Mouse (Mus musculus): Measurements from ENCODE around the gene Nop9. TPM values are rescaled to one million over a fixed set of nuclear protein-coding genes. Genes with fewer than 3 reads are reported as not detected.

Nop9 gene
- polyA plus RNA-seq, 1 experiment from 2014 or later, result 70.6 TPM

DNA sequence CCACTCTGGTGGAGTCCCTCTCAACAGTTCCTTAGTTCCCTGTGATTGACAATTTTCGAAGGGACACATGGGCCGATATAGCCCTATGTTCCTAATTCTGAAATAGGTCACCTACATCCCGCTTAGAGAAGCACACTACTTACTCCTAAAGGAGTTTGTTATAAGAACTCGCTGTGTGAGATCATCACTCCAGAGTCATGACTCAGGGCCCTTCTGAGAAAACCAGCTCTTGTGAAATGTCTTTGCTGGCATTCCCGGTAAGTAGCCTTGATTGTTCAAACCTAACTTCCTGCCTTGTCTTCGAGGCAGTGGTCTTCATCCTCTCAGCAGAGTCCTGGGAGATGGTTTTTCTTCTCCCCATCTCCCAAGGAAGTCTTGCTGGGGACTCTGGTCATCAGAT lies 23.1 kb downstream of the Nop9 start:
- Histone ChIP-seq H3K36me3 (ENCODE audit: control insufficient read depth, insufficient read depth, low read length) (no peaks in the 10 kb centered on the region), H3K27me3 (replicated peaks; ENCODE audit: control insufficient read depth, insufficient read depth, low read length) (peaks cover 25% of the 10 kb centered on the region), H3K4me2 (peak overlapping the region; percentile 74; the same call in 1 of the 2 replicates), H3K9me3 (ENCODE audit: control insufficient read depth, low read length) (no peaks in the 10 kb centered on the region), H3K27ac (ENCODE audit: low read depth, low read length) (no peak overlapping the region), H3K4me1 (replicated peaks; ENCODE audit: control insufficient read depth, insufficient read depth, low read length) (peaks cover 19% of the 10 kb centered on the region), H3K9ac (ENCODE audit: low read depth, low read length) (no peak overlapping the region), H3K4me3 (ENCODE audit: low read depth, low read length) (no peak overlapping the region)
- WGBS, result 79% methylated on average over 6 of the region's 6 CpGs
- no peak for ATAC-seq (replicated peaks; ENCODE audit: low FRiP score)
- DNase-seq (ENCODE audit: low spot score), result no peak

DNA sequence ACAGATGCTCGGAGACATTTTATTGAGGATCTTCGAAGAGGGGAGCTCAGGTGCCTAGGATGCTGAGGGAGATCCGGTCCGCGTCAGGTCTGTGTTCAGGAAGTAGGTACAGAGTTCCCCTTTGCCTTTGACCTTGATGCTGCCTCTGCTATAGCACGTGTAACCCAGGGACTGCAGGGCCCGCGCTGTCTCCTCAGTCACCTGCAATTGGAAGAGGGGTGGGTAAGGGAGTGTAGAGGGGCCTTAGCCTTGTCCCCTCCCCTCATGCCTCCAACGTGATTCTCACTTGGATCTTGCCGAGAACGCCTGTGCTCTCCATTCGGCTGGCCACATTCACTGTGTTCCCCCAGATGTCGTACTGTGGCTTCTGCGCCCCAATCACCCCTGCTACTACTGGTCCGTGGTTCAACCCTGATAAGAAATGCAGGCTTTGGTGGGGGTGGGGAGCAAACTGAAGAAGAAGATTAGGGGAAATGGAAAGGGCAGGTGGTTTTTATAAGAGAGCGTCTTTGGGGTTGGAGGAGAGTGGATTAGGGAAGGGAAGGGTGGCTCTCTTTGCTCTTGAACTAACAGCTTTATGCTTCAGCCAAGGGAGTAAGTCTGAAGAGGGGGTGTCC lies 23.7 kb downstream of the Nop9 start:
- Histone ChIP-seq H3K27ac (ENCODE audit: low read depth, low read length) (peak overlapping the region; percentile 41), H3K4me2 (peak overlapping the region; percentile 46), H3K9me3 (ENCODE audit: control insufficient read depth, low read length) (no peaks in the 10 kb centered on the region), H3K4me3 (ENCODE audit: low read depth, low read length) (0 out of 2 replicates have a peak overlapping the region, but pooled peaks have one; percentile 1), H3K9ac (ENCODE audit: low read depth, low read length) (peak overlapping the region; percentile 35; the same call in 1 of the 2 replicates), H3K27me3 (replicated peaks; ENCODE audit: control insufficient read depth, insufficient read depth, low read length) (peaks cover 26% of the 10 kb centered on the region), H3K4me1 (replicated peaks; ENCODE audit: control insufficient read depth, insufficient read depth, low read length) (peaks cover 19% of the 10 kb centered on the region), H3K36me3 (ENCODE audit: control insufficient read depth, insufficient read depth, low read length) (no peaks in the 10 kb centered on the region)
- DNase-seq (ENCODE audit: low spot score), result no peak
- ATAC-seq (replicated peaks; ENCODE audit: low FRiP score), result peak; percentile 79
- WGBS, result 45% methylated on average over 16 of the region's 16 CpGs

DNA sequence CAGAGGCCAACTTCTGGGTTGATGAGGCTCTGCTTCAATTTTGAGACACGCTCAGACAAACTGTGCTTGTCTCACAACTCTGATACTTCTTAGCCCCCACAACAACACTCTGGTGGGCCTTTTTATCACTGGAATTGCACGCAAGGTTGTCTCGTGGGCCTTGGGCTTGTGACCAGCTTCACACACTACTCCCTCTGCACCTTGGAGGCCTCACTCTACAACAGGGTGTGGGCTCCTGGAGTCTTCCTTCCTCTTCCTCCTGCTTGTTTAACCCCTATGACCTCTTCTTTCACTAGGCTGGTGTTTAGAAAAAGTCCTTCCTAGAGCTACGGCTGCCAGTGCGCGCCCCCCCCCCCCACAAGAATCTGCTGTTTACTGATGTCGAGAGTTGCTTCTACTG lies 31.2 kb downstream of the Nop9 start:
- Histone ChIP-seq H3K27me3 (replicated peaks; ENCODE audit: control insufficient read depth, insufficient read depth, low read length) (peaks cover 11% of the 10 kb centered on the region), H3K4me3 (ENCODE audit: low read depth, low read length) (no peak overlapping the region), H3K27ac (ENCODE audit: low read depth, low read length) (no peak overlapping the region), H3K9ac (ENCODE audit: low read depth, low read length) (no peak overlapping the region), H3K4me1 (replicated peaks; ENCODE audit: control insufficient read depth, insufficient read depth, low read length) (peaks cover 9% of the 10 kb centered on the region), H3K36me3 (ENCODE audit: control insufficient read depth, insufficient read depth, low read length) (no peaks in the 10 kb centered on the region), H3K4me2 (no peak overlapping the region), H3K9me3 (ENCODE audit: control insufficient read depth, low read length) (no peaks in the 10 kb centered on the region)
- DNase-seq (ENCODE audit: low spot score) (no peak), ATAC-seq (replicated peaks; ENCODE audit: low FRiP score) (no peak)
- WGBS, result 55% methylated on average over 7 of the region's 7 CpGs

DNA sequence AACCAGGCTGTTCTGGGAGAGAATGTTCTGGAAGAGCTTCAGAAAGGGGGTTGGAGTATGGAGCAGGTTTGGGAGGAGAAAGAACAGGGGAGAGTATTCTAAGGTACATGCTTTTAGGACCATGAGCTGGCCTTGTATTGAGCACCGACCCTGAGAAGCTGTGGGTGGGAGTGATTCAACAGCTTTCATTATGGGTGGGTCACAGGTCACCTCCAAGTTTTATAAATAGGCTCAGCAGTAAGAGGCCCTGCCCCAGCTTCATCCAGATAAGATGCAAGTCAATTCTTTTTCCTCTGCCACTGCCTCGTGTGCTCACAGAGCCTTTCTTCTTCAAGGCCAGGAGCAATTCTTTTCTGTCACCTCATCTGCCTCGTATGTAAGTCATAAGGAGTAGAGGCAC lies 31.7 kb downstream of the Nop9 start:
- WGBS, result 31% methylated on average over 3 of the region's 3 CpGs
- no peak overlapping the region for H3K27ac ChIP-seq (ENCODE audit: low read depth, low read length)
- no peak overlapping the region for H3K4me3 ChIP-seq (ENCODE audit: low read depth, low read length)
- H3K4me1 ChIP-seq (replicated peaks; ENCODE audit: control insufficient read depth, insufficient read depth, low read length), result peaks cover 11% of the 10 kb centered on the region
- H3K9ac ChIP-seq (ENCODE audit: low read depth, low read length), result no peak overlapping the region
- no peak for DNase-seq (ENCODE audit: low spot score)
- no peak overlapping the region for H3K4me2 ChIP-seq
- H3K27me3 ChIP-seq (replicated peaks; ENCODE audit: control insufficient read depth, insufficient read depth, low read length), result peaks cover 15% of the 10 kb centered on the region
- no peaks in the 10 kb centered on the region for H3K36me3 ChIP-seq (ENCODE audit: control insufficient read depth, insufficient read depth, low read length)
- H3K9me3 ChIP-seq (ENCODE audit: control insufficient read depth, low read length), result no peaks in the 10 kb centered on the region
- ATAC-seq (replicated peaks; ENCODE audit: low FRiP score), result no peak

DNA sequence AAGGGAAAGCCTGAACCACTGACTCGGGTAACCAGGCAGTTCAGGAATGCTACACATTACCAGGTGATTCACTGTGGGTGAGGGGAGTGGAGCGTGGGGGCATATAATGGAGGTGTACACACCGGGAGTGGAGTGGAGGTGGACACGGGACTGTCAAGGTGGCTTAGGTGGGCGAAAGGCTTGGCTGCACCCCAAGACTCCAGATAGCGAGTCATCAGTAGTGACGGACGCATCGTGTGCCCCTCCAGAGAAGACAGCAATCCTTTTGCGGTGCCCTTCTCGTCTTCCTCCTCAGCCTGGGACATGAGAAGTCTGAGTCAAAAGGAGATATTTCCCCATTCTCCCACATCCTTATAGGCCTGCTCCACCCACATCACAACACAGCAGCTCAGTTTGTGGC lies 32.3 kb downstream of the Nop9 start:
- no peak overlapping the region for H3K9ac ChIP-seq (ENCODE audit: low read depth, low read length)
- H3K36me3 ChIP-seq (ENCODE audit: control insufficient read depth, insufficient read depth, low read length), result no peaks in the 10 kb centered on the region
- H3K4me3 ChIP-seq (ENCODE audit: low read depth, low read length), result no peak overlapping the region
- peaks cover 11% of the 10 kb centered on the region for H3K4me1 ChIP-seq (replicated peaks; ENCODE audit: control insufficient read depth, insufficient read depth, low read length)
- no peak overlapping the region for H3K4me2 ChIP-seq
- ATAC-seq (replicated peaks; ENCODE audit: low FRiP score) (no peak), DNase-seq (ENCODE audit: low spot score) (no peak)
- whole genome bisulfite sequencing, result 88% methylated on average over 11 of the region's 11 CpGs
- peaks cover 18% of the 10 kb centered on the region for H3K27me3 ChIP-seq (replicated peaks; ENCODE audit: control insufficient read depth, insufficient read depth, low read length)
- H3K27ac ChIP-seq (ENCODE audit: low read depth, low read length), result no peak overlapping the region
- no peaks in the 10 kb centered on the region for H3K9me3 ChIP-seq (ENCODE audit: control insufficient read depth, low read length)

DNA sequence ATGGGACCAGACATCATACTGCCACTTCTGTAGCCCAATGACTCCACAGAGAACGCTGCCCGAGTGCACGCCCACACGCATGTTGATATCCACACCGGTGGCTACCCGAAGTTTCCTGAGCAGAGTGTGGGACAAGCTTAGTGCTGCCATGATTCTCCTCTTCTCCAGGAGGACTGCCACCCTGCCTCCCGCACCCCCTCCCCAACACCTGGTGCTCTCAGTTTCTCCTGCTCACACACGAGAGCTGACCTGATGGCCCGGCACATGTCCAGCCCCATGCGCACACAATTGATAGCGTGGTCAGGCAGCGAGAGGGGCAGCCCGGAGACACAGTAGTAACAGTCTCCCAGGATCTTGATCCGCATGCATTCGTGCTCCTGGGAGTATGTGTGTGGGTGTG lies 33.2 kb downstream of the Nop9 start:
- 85% methylated on average over 15 of the region's 15 CpGs for WGBS
- Histone ChIP-seq H3K27me3 (replicated peaks; ENCODE audit: control insufficient read depth, insufficient read depth, low read length) (peaks cover 24% of the 10 kb centered on the region), H3K4me1 (replicated peaks; ENCODE audit: control insufficient read depth, insufficient read depth, low read length) (peaks cover 11% of the 10 kb centered on the region), H3K36me3 (ENCODE audit: control insufficient read depth, insufficient read depth, low read length) (no peaks in the 10 kb centered on the region), H3K27ac (ENCODE audit: low read depth, low read length) (no peak overlapping the region), H3K4me2 (no peak overlapping the region), H3K9ac (ENCODE audit: low read depth, low read length) (no peak overlapping the region), H3K4me3 (ENCODE audit: low read depth, low read length) (no peak overlapping the region), H3K9me3 (ENCODE audit: control insufficient read depth, low read length) (no peaks in the 10 kb centered on the region)
- no peak for ATAC-seq (replicated peaks; ENCODE audit: low FRiP score)
- no peak for DNase-seq (ENCODE audit: low spot score)

DNA sequence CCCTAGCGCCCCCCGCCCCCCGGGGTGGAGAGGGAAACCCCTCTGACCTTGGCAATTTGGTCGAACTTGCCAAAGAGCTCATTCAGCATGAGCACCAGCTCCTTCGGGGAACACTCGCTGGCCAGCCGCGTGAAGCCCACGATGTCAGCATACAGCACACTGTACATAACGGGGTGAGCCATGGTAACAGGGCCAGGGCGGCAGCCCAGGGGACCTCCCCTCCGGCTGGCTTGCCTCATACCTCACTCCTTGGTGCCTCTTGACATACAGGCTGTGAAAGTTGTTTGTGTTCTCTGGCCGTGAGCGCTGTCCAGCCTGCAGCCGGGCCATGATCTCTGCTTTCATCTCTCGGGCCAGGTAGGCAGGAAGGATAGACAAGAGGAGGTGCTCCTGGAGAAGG lies 34.2 kb downstream of the Nop9 start:
- DNase-seq (ENCODE audit: low spot score), result no peak
- no peaks in the 10 kb centered on the region for H3K9me3 ChIP-seq (ENCODE audit: control insufficient read depth, low read length)
- no peak overlapping the region for H3K4me2 ChIP-seq
- H3K4me1 ChIP-seq (replicated peaks; ENCODE audit: control insufficient read depth, insufficient read depth, low read length), result peaks cover 11% of the 10 kb centered on the region
- no peak overlapping the region for H3K4me3 ChIP-seq (ENCODE audit: low read depth, low read length)
- H3K9ac ChIP-seq (ENCODE audit: low read depth, low read length), result no peak overlapping the region
- ATAC-seq (replicated peaks; ENCODE audit: low FRiP score), result no peak
- H3K36me3 ChIP-seq (ENCODE audit: control insufficient read depth, insufficient read depth, low read length), result no peaks in the 10 kb centered on the region
- WGBS, result 63% methylated on average over 16 of the region's 16 CpGs
- no peak overlapping the region for H3K27ac ChIP-seq (ENCODE audit: low read depth, low read length)
- peaks cover 33% of the 10 kb centered on the region for H3K27me3 ChIP-seq (replicated peaks; ENCODE audit: control insufficient read depth, insufficient read depth, low read length)

DNA sequence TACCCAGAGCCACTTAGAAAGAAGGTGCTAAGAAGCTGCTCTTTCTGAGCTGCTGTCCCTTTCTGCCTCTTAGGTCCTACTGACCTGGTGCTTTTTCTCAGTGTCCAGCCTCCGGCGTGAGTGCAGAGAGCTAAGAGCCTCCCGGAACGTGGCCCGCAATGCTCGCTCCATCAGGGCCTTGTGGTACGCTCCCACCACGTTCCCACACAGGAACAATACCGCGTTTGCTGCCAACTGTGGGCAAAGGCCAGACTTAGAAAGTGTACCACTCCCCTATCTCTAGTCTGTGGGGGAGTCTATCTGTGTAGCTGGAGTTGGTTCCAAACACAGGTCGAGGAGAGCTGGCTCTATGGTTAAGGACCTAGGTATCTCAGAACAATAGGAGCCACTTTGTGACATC lies 35.2 kb downstream of the Nop9 start:
- Histone ChIP-seq H3K9ac (ENCODE audit: low read depth, low read length) (no peak overlapping the region), H3K27ac (ENCODE audit: low read depth, low read length) (no peak overlapping the region), H3K4me1 (replicated peaks; ENCODE audit: control insufficient read depth, insufficient read depth, low read length) (peaks cover 11% of the 10 kb centered on the region), H3K27me3 (replicated peaks; ENCODE audit: control insufficient read depth, insufficient read depth, low read length) (peaks cover 36% of the 10 kb centered on the region), H3K9me3 (ENCODE audit: control insufficient read depth, low read length) (no peaks in the 10 kb centered on the region), H3K4me3 (ENCODE audit: low read depth, low read length) (no peak overlapping the region), H3K4me2 (peak overlapping the region; percentile 11; the same call in 1 of the 2 replicates), H3K36me3 (ENCODE audit: control insufficient read depth, insufficient read depth, low read length) (no peaks in the 10 kb centered on the region)
- 79% methylated on average over 11 of the region's 11 CpGs for WGBS
- ATAC-seq (replicated peaks; ENCODE audit: low FRiP score) (no peak), DNase-seq (ENCODE audit: low spot score) (no peak)

DNA sequence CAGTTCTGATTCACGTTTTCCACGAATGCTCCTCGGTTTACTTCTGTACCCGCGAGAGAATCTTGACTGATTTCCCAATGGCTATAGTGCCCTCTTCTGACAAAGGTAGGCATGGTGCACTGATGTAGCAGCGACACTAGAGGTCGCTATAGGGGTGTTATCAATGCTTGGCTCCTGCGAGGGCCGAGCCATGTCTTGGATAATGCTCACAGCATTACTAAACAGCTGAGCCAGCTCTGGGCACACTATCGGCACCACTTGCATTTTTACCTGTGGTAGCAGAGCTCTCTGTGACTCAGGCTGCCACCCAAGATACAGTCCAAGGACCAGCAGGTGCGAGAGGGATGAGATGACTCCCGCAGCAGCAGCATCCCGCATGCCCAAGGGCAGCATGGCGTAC lies 35.8 kb downstream of the Nop9 start:
- ATAC-seq (replicated peaks; ENCODE audit: low FRiP score), result 0 out of 2 replicates have a peak, but pooled peaks have one; percentile 56
- peak overlapping the region; percentile 31; the same call in 1 of the 2 replicates for H3K4me2 ChIP-seq
- peaks cover 40% of the 10 kb centered on the region for H3K27me3 ChIP-seq (replicated peaks; ENCODE audit: control insufficient read depth, insufficient read depth, low read length)
- H3K4me3 ChIP-seq (ENCODE audit: low read depth, low read length), result no peak overlapping the region
- H3K9me3 ChIP-seq (ENCODE audit: control insufficient read depth, low read length), result no peaks in the 10 kb centered on the region
- 18% methylated on average over 14 of the region's 14 CpGs for WGBS
- no peaks in the 10 kb centered on the region for H3K36me3 ChIP-seq (ENCODE audit: control insufficient read depth, insufficient read depth, low read length)
- H3K9ac ChIP-seq (ENCODE audit: low read depth, low read length), result no peak overlapping the region
- peak; percentile 53 for DNase-seq (ENCODE audit: low spot score)
- peaks cover 11% of the 10 kb centered on the region for H3K4me1 ChIP-seq (replicated peaks; ENCODE audit: control insufficient read depth, insufficient read depth, low read length)
- H3K27ac ChIP-seq (ENCODE audit: low read depth, low read length), result no peak overlapping the region

Measured in liver, embryonic 11.5 days (tissue).